In the genomic region with DNA sequence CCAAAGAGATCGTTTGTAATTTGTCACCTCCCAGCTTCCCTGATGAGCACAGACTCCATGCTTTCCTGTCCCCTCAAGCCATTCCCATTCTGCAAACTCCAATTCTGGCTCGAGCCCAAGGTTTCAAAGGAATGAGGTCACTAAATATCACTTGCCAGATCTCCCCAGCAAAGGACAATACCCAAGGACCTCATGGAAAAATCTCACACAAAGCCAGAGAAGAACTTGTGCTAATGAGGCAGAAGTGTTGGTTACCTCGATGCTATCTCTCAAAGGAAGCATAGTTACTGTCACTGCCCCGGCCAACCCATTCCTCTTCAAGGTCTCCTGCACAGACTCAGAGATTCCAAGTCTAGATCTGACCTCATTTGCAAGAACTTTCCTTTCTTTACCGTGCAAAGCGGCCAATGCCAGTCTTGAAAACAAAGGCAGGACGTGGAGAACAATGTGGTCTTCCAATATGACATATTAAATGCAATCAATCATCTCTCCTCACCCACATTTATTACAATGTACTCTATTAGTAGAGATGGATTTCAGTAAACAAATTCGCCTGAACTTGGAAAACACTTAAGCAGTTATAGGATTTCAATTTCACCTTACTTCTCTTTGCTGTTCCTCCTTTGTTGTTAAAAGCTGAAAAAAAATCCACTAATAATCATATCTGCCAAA, we compare ENCODE assay signal across 11 mouse cellular contexts. TPM values are rescaled to one million over a fixed set of nuclear protein-coding genes. Genes with fewer than 3 reads are reported as not detected.
A peak's percentile ranks its signal among the peaks of the same experiment; 100 is the strongest.
DNase-seq lines count a peak whose midpoint lies in the region; ATAC-seq lines count a peak whose summit lies in the region.
"Had no signal": no experiment of that assay in that cellular context is flagged by ENCODE, and none has a peak within 500 bp of the region (broad histone marks: within the 10 kb centered on the region; RNA-seq: fewer than 3 reads in every experiment).

No protein-coding gene starts in this region.

- peak; percentile 39; the same call in 1 of the 2 replicates for ATAC-seq in forebrain, embryonic 11.5 days (replicated peaks; ENCODE audit: low FRiP score)
- peak; percentile 88 for ATAC-seq in forebrain, embryonic 14.5 days
- no peak for ATAC-seq in midbrain, embryonic 11.5 days (ENCODE audit: low FRiP score)

- no peaks in the 10 kb centered on the region for H3K4me1 ChIP-seq in forebrain, embryonic 11.5 days (replicated peaks; ENCODE audit: control insufficient read depth, insufficient read depth, low read length)
- peaks cover 14% of the 10 kb centered on the region; the same call in 1 of the 2 replicates for H3K4me1 ChIP-seq in forebrain, embryonic 10.5 days
- H3K4me1 ChIP-seq in forebrain, embryonic 14.5 days (ENCODE audit: control insufficient read depth, insufficient read depth, low read length): peaks cover 2% of the 10 kb centered on the region; the same call in 1 of the 2 replicates
- no peaks in the 10 kb centered on the region for H3K4me1 ChIP-seq in midbrain, embryonic 11.5 days (ENCODE audit: control insufficient read depth, insufficient read depth, low read length)
- H3K4me1 ChIP-seq: liver, embryonic 15.5 days; neural tube, embryonic 12.5 days had no signal

- no peak overlapping the region for H3K4me3 ChIP-seq in forebrain, embryonic 11.5 days (ENCODE audit: low read depth, low read length)
- H3K4me3 ChIP-seq in forebrain, embryonic 10.5 days: no peak overlapping the region
- no peak overlapping the region for H3K4me3 ChIP-seq in forebrain, embryonic 14.5 days (ENCODE audit: low read depth, low read length)
- no peak overlapping the region for H3K4me3 ChIP-seq in midbrain, embryonic 11.5 days (ENCODE audit: low read depth, low read length)
- H3K4me3 ChIP-seq: liver, embryonic 15.5 days; neural tube, embryonic 12.5 days had no signal

- no peak overlapping the region for H3K9ac ChIP-seq in forebrain, embryonic 11.5 days (ENCODE audit: low read length)
- no peak overlapping the region for H3K9ac ChIP-seq in forebrain, embryonic 14.5 days (ENCODE audit: low read length)
- H3K9ac ChIP-seq in midbrain, embryonic 11.5 days (ENCODE audit: low read length): no peak overlapping the region
- H3K9ac ChIP-seq: liver, embryonic 15.5 days; neural tube, embryonic 12.5 days had no signal

- H3K27me3 ChIP-seq in forebrain, embryonic 11.5 days (ENCODE audit: control insufficient read depth, insufficient read depth, low read length): no peaks in the 10 kb centered on the region
- H3K27me3 ChIP-seq in forebrain, embryonic 10.5 days (ENCODE audit: poor library complexity, severe bottlenecking): no peaks in the 10 kb centered on the region
- H3K27me3 ChIP-seq in forebrain, embryonic 14.5 days (replicated peaks; ENCODE audit: control insufficient read depth, insufficient read depth, low read length): no peaks in the 10 kb centered on the region
- no peaks in the 10 kb centered on the region for H3K27me3 ChIP-seq in midbrain, embryonic 11.5 days (ENCODE audit: control insufficient read depth, insufficient read depth, low read length)
- H3K27me3 ChIP-seq: liver, embryonic 15.5 days; neural tube, embryonic 12.5 days had no signal

- DNase-seq in forebrain, embryonic 11.5 days (ENCODE audit: low spot score): no peak
- no peak for DNase-seq in forebrain, embryonic 10.5 days (ENCODE audit: extremely low spot score, low spot score)
- peak; percentile 92 for DNase-seq in Muller cell, postnatal 12 days (ENCODE audit: inconsistent ontology term)
- peak; percentile 76 for DNase-seq in forebrain, embryonic 14.5 days (ENCODE audit: low spot score)
- DNase-seq in kidney, postnatal 36 days: peak; percentile 56
- DNase-seq in natural killer cell, adult 2 months (ENCODE audit: low spot score in 2 of 2): no peak
- DNase-seq in midbrain, embryonic 11.5 days (ENCODE audit: low spot score, missing footprints): no peak
- no peak for DNase-seq in gastrocnemius, postnatal 25 days
- DNase-seq: layer of hippocampus, adult 9-11 months had no signal

- no peaks in the 10 kb centered on the region for H3K36me3 ChIP-seq in forebrain, embryonic 11.5 days (ENCODE audit: control insufficient read depth, insufficient read depth, low read length)
- H3K36me3 ChIP-seq in forebrain, embryonic 10.5 days (replicated peaks): no peaks in the 10 kb centered on the region
- no peaks in the 10 kb centered on the region for H3K36me3 ChIP-seq in forebrain, embryonic 14.5 days (ENCODE audit: control insufficient read depth, insufficient read depth, low read length)
- H3K36me3 ChIP-seq in midbrain, embryonic 11.5 days (ENCODE audit: control insufficient read depth, insufficient read depth, low read length): no peaks in the 10 kb centered on the region
- H3K36me3 ChIP-seq: liver, embryonic 15.5 days; neural tube, embryonic 12.5 days had no signal

- H3K9me3 ChIP-seq in forebrain, embryonic 11.5 days (ENCODE audit: control insufficient read depth, low read length): no peaks in the 10 kb centered on the region
- H3K9me3 ChIP-seq in forebrain, embryonic 10.5 days: no peaks in the 10 kb centered on the region; the same call in 1 of the 2 replicates
- no peaks in the 10 kb centered on the region for H3K9me3 ChIP-seq in forebrain, embryonic 14.5 days (replicated peaks; ENCODE audit: control insufficient read depth, low read length)
- H3K9me3 ChIP-seq in midbrain, embryonic 11.5 days (ENCODE audit: control insufficient read depth, low read length): no peaks in the 10 kb centered on the region
- H3K9me3 ChIP-seq: liver, embryonic 15.5 days; neural tube, embryonic 12.5 days had no signal

- WGBS in forebrain, embryonic 11.5 days: 62% methylated on average over 8 of the region's 8 CpGs
- WGBS in forebrain, embryonic 10.5 days: 73% methylated on average over 8 of the region's 8 CpGs
- 30% methylated on average over 8 of the region's 8 CpGs for WGBS in forebrain, embryonic 14.5 days
- 80% methylated on average over 8 of the region's 8 CpGs for WGBS in midbrain, embryonic 11.5 days

- H3K4me2 ChIP-seq in forebrain, embryonic 11.5 days (ENCODE audit: low read depth, low read length, severe bottlenecking): no peak overlapping the region
- H3K4me2 ChIP-seq in forebrain, embryonic 14.5 days (ENCODE audit: low read length): no peak overlapping the region
- no peak overlapping the region for H3K4me2 ChIP-seq in midbrain, embryonic 11.5 days
- H3K4me2 ChIP-seq: liver, embryonic 15.5 days; neural tube, embryonic 12.5 days had no signal

- no peak overlapping the region for H3K27ac ChIP-seq in forebrain, embryonic 11.5 days (ENCODE audit: low read depth, low read length)
- no peak overlapping the region for H3K27ac ChIP-seq in forebrain, embryonic 10.5 days
- peak overlapping the region; percentile 34; the same call in 1 of the 2 replicates for H3K27ac ChIP-seq in forebrain, embryonic 14.5 days (ENCODE audit: low read depth, low read length)
- no peak overlapping the region for H3K27ac ChIP-seq in midbrain, embryonic 11.5 days (ENCODE audit: low read depth, low read length)
- H3K27ac ChIP-seq: liver, embryonic 15.5 days; neural tube, embryonic 12.5 days had no signal

RNA-seq across cellular contexts. Expression of a gene that starts 37.9 kb away (rescaled TPM):
- polyA plus RNA-seq in forebrain, embryonic 11.5 days (2014; fragmentation: Nextera tagmentation; extraction: Ambion mirVana): 78.7 and 83.0 TPM in 2 replicates
- polyA plus RNA-seq in forebrain, embryonic 10.5 days (2016; fragmentation: Nextera tagmentation; extraction: Ambion mirVana): 35.8 and 48.3 TPM in 2 replicates
- polyA plus RNA-seq in forebrain, embryonic 14.5 days (2014; fragmentation: Nextera tagmentation; extraction: Ambion mirVana): 72.8 and 78.0 TPM in 2 replicates
- 71.9 and 79.8 TPM in 2 replicates for polyA plus RNA-seq in midbrain, embryonic 11.5 days (2014; fragmentation: Nextera tagmentation; extraction: Ambion mirVana)
- 10 to 100 TPM; 21.0 to 21.5 TPM for total RNA-seq in gastrocnemius, postnatal 25 days (2021)

RNA-seq across cellular contexts. Expression of a gene that starts 58.8 kb away (rescaled TPM):
- 0.86 and 1.3 TPM in 2 replicates for polyA plus RNA-seq in forebrain, embryonic 11.5 days (2014; fragmentation: Nextera tagmentation; extraction: Ambion mirVana)
- 0.97 and 1.3 TPM in 2 replicates for polyA plus RNA-seq in forebrain, embryonic 10.5 days (2016; fragmentation: Nextera tagmentation; extraction: Ambion mirVana)
- polyA plus RNA-seq in forebrain, embryonic 14.5 days (2014; fragmentation: Nextera tagmentation; extraction: Ambion mirVana): 1.4 and 1.6 TPM in 2 replicates
- 1.3 and 1.5 TPM in 2 replicates for polyA plus RNA-seq in midbrain, embryonic 11.5 days (2014; fragmentation: Nextera tagmentation; extraction: Ambion mirVana)
- 1 to 10 TPM; 1.0 to 1.2 TPM for total RNA-seq in gastrocnemius, postnatal 25 days (2021)

Comparison
In these comparisons a context has a peak if more than half of its experiments do, and no peak if none do; other contexts are left out.
1. DNase-seq: peak in Muller cell, postnatal 12 days (single experiment), forebrain, embryonic 14.5 days (single experiment) and kidney, postnatal 36 days (2 of 2); none in forebrain, embryonic 11.5 days (single experiment), forebrain, embryonic 10.5 days (single experiment), natural killer cell, adult 2 months (0 of 2), midbrain, embryonic 11.5 days (single experiment) and gastrocnemius, postnatal 25 days (single experiment).